Mouse (Mus musculus) intestine, postnatal 0 days (tissue): ENCODE data around the gene Hepacam. TPM values are rescaled to one million over a fixed set of nuclear protein-coding genes. Genes with fewer than 3 reads are reported as not detected.

Source experiments
- ATAC-seq: fragments of 200-750 bp; cut with Nextera tagmentation; 2 replicates; pipeline ENCODE4 v1.8.0; 2017; ENCODE audit warnings: mild to moderate bottlenecking, moderate TSS enrichment, moderate library complexity
- H3K27ac ChIP-seq: fragments of 300-500 bp; sonication (generic); 2 replicates; pipeline ENCODE4 v1.5.1; 2014; ENCODE audit warnings: mild to moderate bottlenecking, low read depth, low read length, moderate library complexity
- H3K27me3 ChIP-seq: fragments of 300-500 bp; sonication (generic); replicated peaks from 2 replicates; pipeline ENCODE4 v1.6.1; 2014; ENCODE audit warnings: low read length, mixed read lengths; ENCODE audit not compliant: control insufficient read depth, insufficient read depth
- H3K36me3 ChIP-seq: fragments of 300-500 bp; sonication (generic); 2 replicates; pipeline ENCODE4 v1.6.1; 2014; ENCODE audit warnings: mild to moderate bottlenecking, moderate library complexity; ENCODE audit not compliant: control insufficient read depth, insufficient read depth
- H3K4me1 ChIP-seq: fragments of 300-500 bp; sonication (generic); replicated peaks from 2 replicates; pipeline ENCODE4 v1.6.1; 2014; ENCODE audit warnings: antibody characterized with exemption, low read length, mixed read lengths; ENCODE audit not compliant: control insufficient read depth, insufficient read depth
- H3K4me2 ChIP-seq: fragments of 300-500 bp; sonication (generic); replicated peaks from 2 replicates; pipeline ENCODE4 v1.6.1; 2014; ENCODE audit warnings: low read depth, mild to moderate bottlenecking, moderate library complexity
- H3K4me3 ChIP-seq: fragments of 300-500 bp; sonication (generic); 2 replicates; pipeline ENCODE4 v1.5.1; 2014; ENCODE audit warnings: low read depth, low read length
- H3K9ac ChIP-seq: fragments of 300-500 bp; sonication (generic); 2 replicates; pipeline ENCODE4 v1.6.1; 2014; ENCODE audit warnings: mild to moderate bottlenecking, low read depth, low read length
- H3K9me3 ChIP-seq: fragments of 300-500 bp; sonication (generic); 2 replicates; pipeline ENCODE4 v1.6.1; 2016; ENCODE audit warnings: mixed run types; ENCODE audit not compliant: control insufficient read depth
- CTCF ChIP-seq: sonication (generic); IDR thresholded peaks from 2 replicates; pipeline ENCODE4 v1.5.1; 2016; ENCODE audit warnings: low read depth, mild to moderate bottlenecking, control low read depth, antibody characterized with exemption, moderate library complexity
- WGBS: fragments of 180-500 bp; shearing (Covaris S2); extraction: QIAGEN DNeasy Blood & Tissue Kit; methylation state at CpG from one replicate; pipeline ENCODE4 v1.1.7; 2014; 5-methylcytosine and 5-hydroxymethylcytosine counted together
- polyA plus RNA-seq: library from polyadenylated mRNA; unstranded; fragments of >200 nt; fragmentation: Nextera tagmentation; extraction: Ambion mirVana; gene quantifications from 2 replicates; pipeline ENCODE4 v1.2.1, GENCODE M21; 2015

Hepacam gene
- polyA plus RNA-seq, 1 experiment from 2014 or later, result 0.18 TPM

DNA sequence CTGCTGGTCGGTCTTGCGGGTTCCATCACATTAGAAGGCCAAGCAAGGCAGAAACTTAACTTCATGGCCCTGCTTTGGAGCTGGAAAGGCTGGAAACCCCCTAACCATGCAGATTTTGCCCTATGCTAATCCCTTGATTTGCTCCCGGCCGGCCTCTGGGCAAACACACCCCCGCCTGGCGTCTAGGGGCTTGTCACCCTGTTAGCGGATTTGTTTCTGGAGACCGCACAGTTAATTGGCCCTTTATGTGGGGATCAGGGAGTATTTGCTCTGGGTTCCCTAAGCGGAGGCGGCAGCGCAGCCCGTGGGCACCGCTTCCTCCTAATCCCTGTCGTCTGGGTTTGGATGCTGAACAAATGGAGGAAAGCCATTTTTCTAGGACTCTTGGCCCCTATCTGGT lies 67.8 kb downstream of the Hepacam start:
- Histone ChIP-seq H3K27ac (no peak overlapping the region), H3K9ac (no peak overlapping the region), H3K4me2 (no peak overlapping the region), H3K27me3 (peaks cover 63% of the 10 kb centered on the region), H3K4me3 (no peak overlapping the region), H3K4me1 (no peaks in the 10 kb centered on the region), H3K36me3 (no peaks in the 10 kb centered on the region), H3K9me3 (no peaks in the 10 kb centered on the region)
- ATAC-seq, result no peak
- WGBS, result 3% methylated on average over 14 of the region's 14 CpGs
- TF ChIP-seq CTCF, result no peak

GRCm38 (mm10) chr9:37435616-37436015 lies 68.5 kb downstream of the Hepacam start:
- H3K27me3 ChIP-seq, result peaks cover 57% of the 10 kb centered on the region
- H3K36me3 ChIP-seq, result no peaks in the 10 kb centered on the region
- 2% methylated on average over 4 of the region's 4 CpGs for WGBS
- H3K9me3 ChIP-seq, result no peaks in the 10 kb centered on the region
- ATAC-seq, result no peak
- TF ChIP-seq CTCF, result no peak
- no peak overlapping the region for H3K27ac ChIP-seq
- H3K9ac ChIP-seq, result no peak overlapping the region
- H3K4me3 ChIP-seq, result no peak overlapping the region
- H3K4me2 ChIP-seq, result no peak overlapping the region
- no peaks in the 10 kb centered on the region for H3K4me1 ChIP-seq

Other genes with a start within 250 kb of the Hepacam start
- gene Pknox2, start 219.9 kb upstream of the Hepacam start, polyA plus RNA-seq, result 2.4 and 2.8 TPM in 2 replicates
- 6.1 and 7.1 TPM in 2 replicates for gene Tmem218, start 159.1 kb upstream of the Hepacam start, polyA plus RNA-seq
- gene Slc37a2, start 111.6 kb upstream of the Hepacam start, polyA plus RNA-seq, result 20.1 and 22.8 TPM in 2 replicates
- 1.8 and 1.9 TPM in 2 replicates for gene Ccdc15, start 18.9 kb upstream of the Hepacam start, polyA plus RNA-seq
- 6.6 and 7.1 TPM in 2 replicates for gene Robo4, start 34.5 kb downstream of the Hepacam start, polyA plus RNA-seq
- 0.07 TPM in 1 of 2 replicates, not detected in the other for gene Robo3, start 65.9 kb downstream of the Hepacam start, polyA plus RNA-seq
- 7.4 and 8.8 TPM in 2 replicates for gene Msantd2, start 122.0 kb downstream of the Hepacam start, polyA plus RNA-seq
- 27.5 and 28.6 TPM in 2 replicates for gene Esam, start 160.7 kb downstream of the Hepacam start, polyA plus RNA-seq
- 6.1 and 10.3 TPM in 2 replicates for gene Vsig2, start 171.9 kb downstream of the Hepacam start, polyA plus RNA-seq
- 1.2 and 1.9 TPM in 2 replicates for gene Nrgn, start 185.6 kb downstream of the Hepacam start, polyA plus RNA-seq
- gene Siae, start 188.3 kb downstream of the Hepacam start, polyA plus RNA-seq, result 15.0 and 22.1 TPM in 2 replicates
- 3.8 and 4.3 TPM in 2 replicates for gene Spa17, start 246.4 kb downstream of the Hepacam start, polyA plus RNA-seq